Mouse (Mus musculus) skeletal muscle tissue, postnatal 0 days (tissue): ENCODE results near the gene Dmgdh. TPM values are rescaled to one million over a fixed set of nuclear protein-coding genes. Genes with fewer than 3 reads are reported as not detected.

Experiments used
- microRNA-seq, 2 experiments: library from miRNA; unstranded; fragments of <30 nt; microRNA quantifications; one replicate each; pipeline ENCODE4; 2016
- polyA plus RNA-seq: library from polyadenylated mRNA; unstranded; fragments of >200 nt; fragmentation: Nextera tagmentation; extraction: Ambion mirVana; gene quantifications from 2 replicates; pipeline ENCODE4 v1.2.1, GENCODE M21; 2015

The Dmgdh gene
- 0.07 TPM in 1 of 2 replicates, not detected in the other for polyA plus RNA-seq

GRCm38 (mm10) chr13:93674131-93674561, at the start of gene Dmgdh, which contains the start of gene Bhmt2:
Dmgdh (plus strand) TSS chr13:93674433.
Bhmt2 (minus strand) TSS chr13:93674302.

GRCm38 (mm10) chr13:93637282-93638245, 36.7 kb upstream of the Dmgdh start, which contains the start of gene Bhmt:
Bhmt (minus strand) TSS chr13:93637961.

GRCm38 (mm10) chr13:93771588-93772278, 97.5 kb downstream of the Dmgdh start, which contains the start of gene Arsb:
Arsb (plus strand) TSS chr13:93771630.

Small RNAs within 50 kb of the gene (microRNA-seq; reads per million reads assigned to microRNA genes)
- gene Mir5624 = 0 reads per million in 2 experiments

Other genes starting within 250 kb of the Dmgdh start
- 4.4 and 5.0 TPM in 2 replicates for gene Jmy, start 174.6 kb upstream of the Dmgdh start, polyA plus RNA-seq
- gene Bhmt, start 36.5 kb upstream of the Dmgdh start, polyA plus RNA-seq = 0.87 and 1.2 TPM in 2 replicates
- 0.13 and 0.15 TPM in 2 replicates for gene Bhmt2, start 131 bp upstream of the Dmgdh start, polyA plus RNA-seq
- 6.4 and 6.8 TPM in 2 replicates for gene Arsb, start 97.2 kb downstream of the Dmgdh start, polyA plus RNA-seq